Mouse (Mus musculus) layer of hippocampus, adult 11-12 months (tissue): ENCODE results near the gene 1700037H04Rik.

Source experiments
- DNase-seq: peaks from one replicate; pipeline ENCODE4 v3.0.0; 2022; ENCODE audit warnings: low spot score

1700037H04Rik gene

GRCm38 (mm10) chr2:131146193-131147042, 13.5 kb downstream of the 1700037H04Rik start:
- DNase-seq = no peak

GRCm38 (mm10) chr2:131145536-131145935, 14.3 kb downstream of the 1700037H04Rik start:
- DNase-seq = no peak

- no peak for DNase-seq
These were observed 14.8 kb downstream of the 1700037H04Rik start for GRCm38 (mm10) chr2:131145121-131145520.

- DNase-seq = no peak
These were observed 16.7 kb downstream of the 1700037H04Rik start for GRCm38 (mm10) chr2:131143007-131143780.

- peak; percentile 56 for DNase-seq
These were observed 17.3 kb downstream of the 1700037H04Rik start for GRCm38 (mm10) chr2:131142592-131142991.

GRCm38 (mm10) chr2:131141336-131141986, 18.4 kb downstream of the 1700037H04Rik start:
- DNase-seq = no peak

GRCm38 (mm10) chr2:131140533-131140905, 19.4 kb downstream of the 1700037H04Rik start:
- no peak for DNase-seq

GRCm38 (mm10) chr2:131139886-131140532, 19.9 kb downstream of the 1700037H04Rik start:
- no peak for DNase-seq

GRCm38 (mm10) chr2:131139287-131139686, 20.6 kb downstream of the 1700037H04Rik start:
- DNase-seq = no peak

- no peak for DNase-seq
These were observed 21.1 kb downstream of the 1700037H04Rik start for GRCm38 (mm10) chr2:131138760-131139159.

- no peak for DNase-seq
These were observed 21.6 kb downstream of the 1700037H04Rik start for GRCm38 (mm10) chr2:131138296-131138695.

GRCm38 (mm10) chr2:131135521-131136139, 24.3 kb downstream of the 1700037H04Rik start:
- DNase-seq = no peak

GRCm38 (mm10) chr2:131134826-131135400, 25.0 kb downstream of the 1700037H04Rik start:
- DNase-seq = no peak

- DNase-seq = no peak
These were observed 25.5 kb downstream of the 1700037H04Rik start for GRCm38 (mm10) chr2:131134381-131134780.

GRCm38 (mm10) chr2:131132930-131133547, 26.8 kb downstream of the 1700037H04Rik start, which contains the start of gene Gm11037:
Gm11037 (plus strand) TSS chr2:131133497.
- DNase-seq = no peak

GRCm38 (mm10) chr2:131132111-131132888, 27.6 kb downstream of the 1700037H04Rik start:
- DNase-seq = no peak

GRCm38 (mm10) chr2:131130849-131131248, 29.0 kb downstream of the 1700037H04Rik start:
- no peak for DNase-seq

GRCm38 (mm10) chr2:131129836-131130235, 30.0 kb downstream of the 1700037H04Rik start:
- no peak for DNase-seq

GRCm38 (mm10) chr2:131128636-131129157, 31.2 kb downstream of the 1700037H04Rik start:
- DNase-seq = no peak

GRCm38 (mm10) chr2:131128211-131128610, 31.7 kb downstream of the 1700037H04Rik start:
- DNase-seq = no peak
